Mouse (Mus musculus): ENCODE data around the gene Fbll1. TPM values are rescaled to one million over a fixed set of nuclear protein-coding genes. Genes with fewer than 3 reads are reported as not detected.

Fbll1 gene
- total and polyA plus RNA-seq, 3 experiments: 0.66 TPM; not detected in 2

- no peak for DNase-seq
These were observed 15.6 kb downstream of the Fbll1 start for GRCm38 (mm10) chr11:35783038-35783437.

- DNase-seq: no peak
These were observed 16.2 kb downstream of the Fbll1 start for GRCm38 (mm10) chr11:35782444-35782843.

- no peak for DNase-seq
These were observed 18.3 kb downstream of the Fbll1 start for GRCm38 (mm10) chr11:35780336-35780735.

GRCm38 (mm10) chr11:35776452-35776851 lies 22.2 kb downstream of the Fbll1 start:
- DNase-seq: no peak

- no peak for DNase-seq
These were observed 23.1 kb downstream of the Fbll1 start for GRCm38 (mm10) chr11:35775606-35776005.

GRCm38 (mm10) chr11:35770741-35771504 lies 27.8 kb downstream of the Fbll1 start:
- DNase-seq: no peak

GRCm38 (mm10) chr11:35769746-35770437 lies 28.8 kb downstream of the Fbll1 start:
- peak; percentile 92 for DNase-seq

GRCm38 (mm10) chr11:35769188-35769745 lies 29.4 kb downstream of the Fbll1 start, which contains the start of gene Pank3:
Pank3 (plus strand) TSS chr11:35769484.
- DNase-seq: peak; percentile 99

- DNase-seq: no peak
These were observed 31.8 kb downstream of the Fbll1 start for GRCm38 (mm10) chr11:35766845-35767244.

GRCm38 (mm10) chr11:35760627-35761003 lies 38.1 kb downstream of the Fbll1 start:
- DNase-seq: no peak

- DNase-seq: no peak
These were observed 38.6 kb downstream of the Fbll1 start for GRCm38 (mm10) chr11:35760001-35760626.

- peak; percentile 71 for DNase-seq
These were observed 42.0 kb downstream of the Fbll1 start for GRCm38 (mm10) chr11:35756411-35757303.

- DNase-seq: peak; percentile 64
These were observed 43.1 kb downstream of the Fbll1 start for GRCm38 (mm10) chr11:35755546-35755945.

- DNase-seq: peak; percentile 31
These were observed 43.7 kb downstream of the Fbll1 start for GRCm38 (mm10) chr11:35754906-35755418.

GRCm38 (mm10) chr11:35750578-35750977 lies 48.1 kb downstream of the Fbll1 start:
- peak; percentile 84 for DNase-seq

Small RNAs within 50 kb of the gene (microRNA-seq; reads per million reads assigned to microRNA genes)
- gene Mir103-1: 4.2 to 7.4 reads per million in 2 experiments

Other genes with a start within 250 kb of the Fbll1 start
- 10 to 100 TPM; 70.8 to 70.9 TPM for gene Pank3, start 29.4 kb downstream of the Fbll1 start, total RNA-seq (2021)
- 4.5 and 4.8 TPM in 2 replicates for gene Pank3, start 29.4 kb downstream of the Fbll1 start, polyA plus RNA-seq (2012; rRNA removed)
- 10 to 100 TPM; 64.6 to 74.8 TPM for gene Rars, start 35.6 kb upstream of the Fbll1 start, total RNA-seq (2021)
- 3.6 and 4.9 TPM in 2 replicates for gene Rars, start 35.6 kb upstream of the Fbll1 start, polyA plus RNA-seq (2012; rRNA removed)
- gene Wwc1, start 181.6 kb upstream of the Fbll1 start, total RNA-seq (2021): 10 to 100 TPM; 81.6 to 88.3 TPM
- gene Wwc1, start 181.6 kb upstream of the Fbll1 start, polyA plus RNA-seq (2012; rRNA removed): 27.1 and 35.2 TPM in 2 replicates

Measured in adrenal gland, adult 2 months (tissue).